Mouse (Mus musculus) gastrocnemius, adult 18-20 months (tissue): Measurements from ENCODE around the gene Olfr371. TPM values are rescaled to one million over a fixed set of nuclear protein-coding genes. Genes with fewer than 3 reads are reported as not detected.

Experiments used
- DNase-seq: peaks from one replicate; pipeline ENCODE4 v3.0.0; 2021; ENCODE audit warnings: low spot score
- long read RNA-seq, 2 experiments: library from polyadenylated mRNA; stranded (forward); transcript quantifications; one replicate each; pipeline ENCODE4 v2.0.0; 2021
- total RNA-seq, 2 experiments: library from RNA; stranded (reverse); gene quantifications; 2 replicates each; pipeline ENCODE4 v1.2.3; 2021

The Olfr371 gene
- total RNA-seq = not detected
- long read RNA-seq, experiment 1 = 0 reads
- long read RNA-seq, experiment 2 = 0 reads

DNA sequence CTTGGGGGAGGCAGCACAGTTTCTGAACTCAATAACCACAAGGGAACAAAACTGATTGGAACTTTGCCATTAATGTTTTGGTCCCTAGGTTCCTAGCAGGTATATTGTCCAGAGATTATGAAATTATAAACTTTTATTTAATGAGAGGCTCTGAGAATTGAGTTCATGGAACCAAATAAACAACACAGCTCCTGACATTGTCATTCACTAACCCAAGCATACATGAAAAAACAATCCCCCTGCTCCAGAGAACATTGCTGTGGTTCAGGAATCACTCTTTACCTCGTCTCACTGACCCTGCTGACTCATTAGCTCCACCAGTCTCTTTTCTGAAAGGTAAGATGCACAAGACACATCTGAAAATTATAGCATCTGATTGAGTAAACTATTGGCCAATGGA lies at the start of gene Olfr371:
TSS of gene Olfr371 (plus strand) at position 301 of the 400 bp plus-strand sequence.
- no peak for DNase-seq

DNA sequence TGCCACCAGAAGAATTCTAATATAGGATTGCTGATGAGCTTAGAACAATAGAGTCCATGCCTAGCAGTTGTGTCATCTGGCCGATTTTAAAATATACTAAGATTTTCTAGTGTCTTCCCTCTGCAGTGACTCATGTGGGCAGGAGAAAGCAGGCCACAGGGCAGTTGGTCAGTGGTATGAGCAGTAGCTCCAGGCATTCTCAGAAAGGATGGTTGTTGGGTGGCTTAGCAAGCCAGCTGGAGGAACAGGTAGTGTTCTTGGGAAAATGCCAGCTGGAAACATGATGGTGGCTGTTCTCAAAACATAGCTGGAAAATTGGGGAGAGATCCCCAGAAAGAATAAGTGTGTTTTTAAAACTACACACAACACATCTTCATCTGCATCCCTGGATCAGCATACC lies 33.4 kb upstream of the Olfr371 start:
- DNase-seq = no peak

DNA sequence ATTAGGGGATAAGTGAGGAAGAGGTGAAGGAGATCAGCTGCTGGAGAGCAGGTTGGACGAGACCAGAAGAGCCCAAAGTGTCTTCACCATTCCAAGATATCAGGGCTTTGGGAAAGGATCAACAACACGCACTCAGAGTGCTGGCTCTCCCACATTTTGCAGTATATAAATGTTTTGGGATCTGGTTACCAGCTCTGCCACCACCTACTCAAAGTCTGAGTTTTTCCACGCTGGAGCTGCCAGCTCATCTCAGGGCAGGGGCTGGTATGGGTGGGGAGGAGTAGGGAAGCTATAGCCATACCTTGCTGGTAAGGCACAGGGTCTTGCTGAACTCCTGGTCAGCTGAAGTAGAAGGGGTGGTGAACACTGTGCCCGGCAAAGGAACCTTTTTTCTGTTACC lies 5.6 kb upstream of the Olfr371 start:
- no peak for DNase-seq

DNA sequence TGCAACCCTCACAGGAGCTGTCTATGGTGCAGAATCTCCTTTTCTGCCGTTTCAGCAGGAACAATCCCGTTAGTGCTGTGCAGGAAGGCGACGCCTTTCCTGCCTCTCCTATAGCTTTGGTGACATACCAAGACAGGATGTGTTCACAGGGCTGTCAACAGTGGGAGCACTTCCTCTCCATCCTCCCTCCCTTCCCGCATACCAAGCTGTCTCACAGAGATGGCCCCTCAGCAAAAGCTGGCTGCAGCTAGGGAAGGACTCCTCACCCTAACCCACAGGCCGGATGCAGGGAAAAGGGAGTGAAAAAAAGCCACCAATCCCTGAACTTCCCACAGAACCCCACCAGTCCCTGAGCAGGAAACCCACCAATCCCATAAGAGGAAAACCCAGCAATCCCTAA lies 4.8 kb upstream of the Olfr371 start:
- no peak for DNase-seq

DNA sequence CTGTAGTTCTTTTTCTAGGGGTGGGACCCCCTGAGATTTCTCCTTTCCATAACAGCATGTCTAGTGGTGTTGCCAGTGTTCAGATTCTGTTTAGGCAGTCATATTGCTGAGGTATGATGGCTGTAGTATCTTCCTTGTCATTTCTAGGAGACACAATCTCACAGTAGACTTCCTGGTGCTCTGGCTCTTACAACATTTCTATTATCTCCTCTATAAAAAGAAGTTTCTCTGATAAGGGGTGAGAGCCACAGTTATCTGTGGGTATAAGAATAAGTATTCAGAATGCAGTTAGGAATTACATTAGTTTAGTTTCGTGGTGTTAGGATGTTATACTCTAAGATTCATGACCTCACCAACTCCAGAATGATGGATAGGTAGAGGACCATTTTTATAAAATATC lies 1.5 kb downstream of the Olfr371 start:
- DNase-seq = no peak

Other genes starting within 250 kb of the Olfr371 start
- 10 to 100 TPM in 1 of 2 experiments, 1 to 10 TPM in 1; 9.4 to 12.5 TPM for gene Junb, start 247.3 kb upstream of the Olfr371 start, total RNA-seq
- gene Hook2, start 235.4 kb upstream of the Olfr371 start, total RNA-seq = 1 to 10 TPM; 2.1 to 2.7 TPM
- gene Best2, start 211.5 kb upstream of the Olfr371 start, total RNA-seq = not detected
- 10 to 100 TPM; 53.6 to 58.0 TPM for gene Asna1, start 200.7 kb upstream of the Olfr371 start, total RNA-seq
- gene Trir, start 199.2 kb upstream of the Olfr371 start, total RNA-seq = 10 to 100 TPM; 70.4 to 78.8 TPM
- gene Tnpo2, start 189.1 kb upstream of the Olfr371 start, total RNA-seq = 10 to 100 TPM; 27.6 to 35.4 TPM
- gene Fbxw9, start 165.9 kb upstream of the Olfr371 start, total RNA-seq = 1 to 10 TPM; 1.8 TPM
- gene Gm5741, start 158.0 kb upstream of the Olfr371 start, total RNA-seq = not detected
- gene Dhps, start 154.2 kb upstream of the Olfr371 start, total RNA-seq = 10 to 100 TPM; 31.6 to 35.1 TPM
- gene Wdr83os, start 145.2 kb upstream of the Olfr371 start, total RNA-seq = 10 to 100 TPM; 46.9 to 47.2 TPM
- gene Wdr83, start 144.7 kb upstream of the Olfr371 start, total RNA-seq = 10 to 100 TPM; 12.6 to 20.8 TPM
- gene Man2b1, start 142.7 kb upstream of the Olfr371 start, total RNA-seq = 1 to 10 TPM; 7.9 to 9.4 TPM
- gene Zfp791, start 102.9 kb upstream of the Olfr371 start, total RNA-seq = 1 to 10 TPM; 1.0 to 1.1 TPM
- gene Cks1brt, start 74.1 kb upstream of the Olfr371 start, total RNA-seq = not detected
- gene Orc6, start 73.6 kb downstream of the Olfr371 start, total RNA-seq = 1 to 10 TPM; 3.4 to 3.8 TPM
- gene Vps35, start 73.8 kb downstream of the Olfr371 start, total RNA-seq = 10 to 100 TPM; 51.5 to 53.6 TPM
- gene Mylk3, start 160.4 kb downstream of the Olfr371 start, total RNA-seq = 1 to 10 TPM in 1 of 2 experiments, under 1 TPM in 1; 0.57 to 1.4 TPM
- gene 4921524J17Rik, start 206.8 kb downstream of the Olfr371 start, total RNA-seq = 10 to 100 TPM; 11.1 to 13.7 TPM